In genomic region chr6:49591632-49592000, GRCm38 (mm10) we compare ENCODE assay signal across 11 mouse cellular contexts.
"Had no signal": no experiment of that assay in that cellular context is flagged by ENCODE, and none has a peak within 500 bp of the region (broad histone marks: within the 10 kb centered on the region; RNA-seq: fewer than 3 reads in every experiment).

No protein-coding gene starts in this region.

- H3K27me3 ChIP-seq: liver, embryonic 13.5 days; stomach, embryonic 15.5 days had no signal

- H3K27ac ChIP-seq: left cerebral cortex, adult 2 months; liver, embryonic 13.5 days; stomach, embryonic 15.5 days had no signal

- DNase-seq: kidney, postnatal 10 days; kidney, postnatal 36 days; liver, embryonic 13.5 days; lung, adult 2 months; lung, postnatal 4 days; right cerebral cortex, postnatal 14 days; spleen, adult 18-20 months; thymus, postnatal 25 days had no signal

- H3K9me3 ChIP-seq: liver, embryonic 13.5 days; stomach, embryonic 15.5 days had no signal

- H3K9ac ChIP-seq: liver, embryonic 13.5 days; stomach, embryonic 15.5 days had no signal

- H3K4me3 ChIP-seq: left cerebral cortex, adult 2 months; liver, embryonic 13.5 days; stomach, embryonic 15.5 days had no signal

- H3K36me3 ChIP-seq: liver, embryonic 13.5 days; stomach, embryonic 15.5 days had no signal

- H3K4me2 ChIP-seq: liver, embryonic 13.5 days; midbrain, embryonic 11.5 days; stomach, embryonic 15.5 days had no signal

- H3K4me1 ChIP-seq: liver, embryonic 13.5 days; stomach, embryonic 15.5 days had no signal
